Mouse (Mus musculus): ENCODE measurements around the gene Zfp606.

The Zfp606 gene

GRCm38 (mm10) chr7:12478158-12479008, at the start of gene Zfp606:
Gene Zfp606, plus strand, starts transcription at chr7:12478293.
- DNase-seq (ENCODE audit: low read depth, low spot score): peak; percentile 82

GRCm38 (mm10) chr7:12479009-12479346, 885 bp downstream of the Zfp606 start:
- DNase-seq (ENCODE audit: low read depth, low spot score): no peak

- DNase-seq (ENCODE audit: low read depth, low spot score): no peak
These were observed 1.4 kb downstream of the Zfp606 start for GRCm38 (mm10) chr7:12479525-12479924.

GRCm38 (mm10) chr7:12483771-12484170, 5.7 kb downstream of the Zfp606 start:
- no peak for DNase-seq (ENCODE audit: low read depth, low spot score)

GRCm38 (mm10) chr7:12485956-12486355, 7.9 kb downstream of the Zfp606 start:
- DNase-seq (ENCODE audit: low read depth, low spot score): no peak

- no peak for DNase-seq (ENCODE audit: low read depth, low spot score)
These were observed 8.6 kb downstream of the Zfp606 start for GRCm38 (mm10) chr7:12486691-12487090.

GRCm38 (mm10) chr7:12510913-12511312, 32.8 kb downstream of the Zfp606 start:
- no peak for DNase-seq (ENCODE audit: low read depth, low spot score)

GRCm38 (mm10) chr7:12512217-12512616, 34.1 kb downstream of the Zfp606 start, which contains the start of gene 2900092C05Rik:
Gene 2900092C05Rik, plus strand, starts transcription at chr7:12512517.
- DNase-seq (ENCODE audit: low read depth, low spot score): no peak

All from skeletal muscle tissue, adult 2 months (tissue).